Mouse (Mus musculus) mammary gland, adult 2 months (tissue): ENCODE data around the gene Pinlyp. TPM values are rescaled to one million over a fixed set of nuclear protein-coding genes. Genes with fewer than 3 reads are reported as not detected.

Source experiments
- polyA plus RNA-seq: library from polyadenylated mRNA; depleted of rRNA; stranded (reverse); fragments of >200 nt; gene quantifications from 2 replicates; pipeline ENCODE4 v1.2.3, GENCODE M21; 2012; ENCODE audit warnings: low replicate concordance; rRNA removed

Gene Pinlyp
- 0.23 and 0.34 TPM in 2 replicates for polyA plus RNA-seq

GRCm38 (mm10) chr7:24546068-24546614 lies at the start of gene Pinlyp, which contains the start of gene Xrcc1:
Gene Pinlyp, minus strand, starts transcription at chr7:24546118.
Gene Xrcc1, plus strand, starts transcription at chr7:24546289.

GRCm38 (mm10) chr7:24587330-24588105 lies 41.6 kb upstream of the Pinlyp start, which contains the start of the genes Ethe1 and Zfp575:
Gene Ethe1, plus strand, starts transcription at chr7:24587543.
Gene Zfp575, minus strand, starts transcription at chr7:24587641.

GRCm38 (mm10) chr7:24530062-24530931 lies 15.6 kb downstream of the Pinlyp start, which contains the start of gene Irgq:
Gene Irgq, plus strand, starts transcription at chr7:24530689.

GRCm38 (mm10) chr7:24512355-24512754 lies 33.6 kb downstream of the Pinlyp start, which contains the start of gene AC161166.1:
Gene AC161166.1, minus strand, starts transcription at chr7:24512455.

GRCm38 (mm10) chr7:24506838-24507725 lies 38.8 kb downstream of the Pinlyp start, which contains the start of gene Zfp428:
Gene Zfp428, plus strand, starts transcription at chr7:24507006.

Other genes starting within 250 kb of the Pinlyp start
- 3.0 and 5.6 TPM in 2 replicates for gene Zfp61, start 244.9 kb downstream of the Pinlyp start, polyA plus RNA-seq
- 4.3 and 7.8 TPM in 2 replicates for gene Zfp94, start 229.5 kb downstream of the Pinlyp start, polyA plus RNA-seq
- not detected in 2 replicates for gene Tescl, start 212.2 kb downstream of the Pinlyp start, polyA plus RNA-seq
- gene Lypd5, start 196.9 kb downstream of the Pinlyp start, polyA plus RNA-seq = 0.16 and 2.8 TPM in 2 replicates
- gene Kcnn4, start 175.9 kb downstream of the Pinlyp start, polyA plus RNA-seq = 35.8 and 76.3 TPM in 2 replicates
- gene Smg9, start 146.5 kb downstream of the Pinlyp start, polyA plus RNA-seq = 64.5 and 74.1 TPM in 2 replicates
- 1.1 and 4.1 TPM in 2 replicates for gene Irgc1, start 93.8 kb downstream of the Pinlyp start, polyA plus RNA-seq
- gene Plaur, start 83.6 kb downstream of the Pinlyp start, polyA plus RNA-seq = 14.8 and 26.7 TPM in 2 replicates
- 12.6 and 19.7 TPM in 2 replicates for gene Cadm4, start 64.1 kb downstream of the Pinlyp start, polyA plus RNA-seq
- 4.9 and 17.5 TPM in 2 replicates for gene Zfp428, start 39.1 kb downstream of the Pinlyp start, polyA plus RNA-seq
- gene AC161166.1, start 33.7 kb downstream of the Pinlyp start, polyA plus RNA-seq = not detected in 2 replicates
- 19.0 and 20.6 TPM in 2 replicates for gene Irgq, start 15.4 kb downstream of the Pinlyp start, polyA plus RNA-seq
- 40.5 and 54.7 TPM in 2 replicates for gene Xrcc1, start 171 bp upstream of the Pinlyp start, polyA plus RNA-seq
- gene Ethe1, start 41.4 kb upstream of the Pinlyp start, polyA plus RNA-seq = 25.3 and 33.7 TPM in 2 replicates
- 0.22 and 0.80 TPM in 2 replicates for gene Zfp575, start 41.5 kb upstream of the Pinlyp start, polyA plus RNA-seq
- gene Phldb3, start 64.6 kb upstream of the Pinlyp start, polyA plus RNA-seq = 3.0 and 6.6 TPM in 2 replicates
- gene Lypd3, start 90.4 kb upstream of the Pinlyp start, polyA plus RNA-seq = 7.3 and 8.8 TPM in 2 replicates
- not detected in 2 replicates for gene Tex101, start 130.6 kb upstream of the Pinlyp start, polyA plus RNA-seq
- gene BC049730, start 163.1 kb upstream of the Pinlyp start, polyA plus RNA-seq = not detected in 2 replicates
- gene Gm4763, start 180.8 kb upstream of the Pinlyp start, polyA plus RNA-seq = not detected in 2 replicates
- gene Cd177, start 214.2 kb upstream of the Pinlyp start, polyA plus RNA-seq = 0.41 and 0.66 TPM in 2 replicates
- 0.19 and 0.30 TPM in 2 replicates for gene Ceacam10, start 231.1 kb upstream of the Pinlyp start, polyA plus RNA-seq